Mouse (Mus musculus): ENCODE data around the gene Scgb1b18.
"Not testable (repeated sequence)": the region's sequence is repeated elsewhere in the genome, so short reads cannot be mapped to it uniquely, and the experiment has no call there.

GRCm38 (mm10) chr7:33185268-33185667 lies at the start of gene Scgb1b18:
- TF ChIP-seq POLR2A (IDR thresholded peaks at IDR 0.05; ENCODE audit: insufficient read depth, low read length); CTCF (IDR thresholded peaks at IDR 0.05; ENCODE audit: low read depth, low read length): not testable (repeated sequence)
